Mouse (Mus musculus) lung, postnatal 0 days (tissue): ENCODE results near the gene Dlgap1.

Source experiments
- CTCF ChIP-seq: IDR thresholded peaks from 2 replicates; pipeline ENCODE4 v1.5.1; 2016; ENCODE audit warnings: antibody characterized with exemption, mild to moderate bottlenecking
- EP300 ChIP-seq: IDR thresholded peaks from 2 replicates; pipeline ENCODE4 v1.6.1; 2016; ENCODE audit warnings: antibody characterized with exemption, mild to moderate bottlenecking, control low read depth

DNA sequence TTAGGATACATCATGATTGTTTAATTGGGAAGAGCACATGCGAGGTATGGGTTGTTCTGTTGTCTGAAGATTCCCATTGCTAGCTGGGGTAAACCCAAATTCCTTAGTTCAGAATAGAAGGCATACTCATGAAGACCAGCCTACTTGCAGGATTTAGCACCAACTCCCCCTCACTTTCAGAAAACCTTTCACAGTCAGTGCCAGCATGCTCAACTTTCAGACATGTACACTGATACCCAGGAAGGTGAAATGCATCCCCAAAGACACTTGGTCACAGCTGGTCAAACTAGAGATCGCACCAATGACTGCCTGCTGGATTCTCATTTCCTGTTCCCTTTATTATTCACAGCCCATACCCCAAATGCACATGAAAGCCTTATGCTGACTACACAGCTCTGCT lies 318.8 kb downstream of the Dlgap1 start:
- no peak for TF ChIP-seq EP300
- TF ChIP-seq CTCF = no peak
